Comparison of ENCODE assay signal across 34 mouse cellular contexts in genomic region chr11:75224835-75225234, GRCm38 (mm10). TPM values are rescaled to one million over a fixed set of nuclear protein-coding genes. Genes with fewer than 3 reads are reported as not detected.
"Had no signal": no experiment of that assay in that cellular context is flagged by ENCODE, and none has a peak within 500 bp of the region (broad histone marks: within the 10 kb centered on the region; RNA-seq: fewer than 3 reads in every experiment).

No protein-coding gene starts in this region.

- H3K9me3 ChIP-seq: heart, embryonic 10.5 days; heart, embryonic 12.5 days; heart, embryonic 13.5 days; heart, embryonic 15.5 days; hindbrain, embryonic 10.5 days; hindbrain, embryonic 12.5 days; hindbrain, embryonic 13.5 days; hindbrain, embryonic 15.5 days; intestine, embryonic 15.5 days; kidney, embryonic 15.5 days had no signal

- H3K9ac ChIP-seq: heart, embryonic 12.5 days; heart, embryonic 13.5 days; heart, embryonic 15.5 days; hindbrain, embryonic 12.5 days; hindbrain, embryonic 13.5 days; hindbrain, embryonic 14.5 days; hindbrain, embryonic 15.5 days; intestine, embryonic 15.5 days; kidney, embryonic 15.5 days had no signal

- H3K4me3 ChIP-seq: heart, embryonic 10.5 days; heart, embryonic 12.5 days; heart, embryonic 13.5 days; heart, embryonic 15.5 days; hindbrain, embryonic 10.5 days; hindbrain, embryonic 12.5 days; hindbrain, embryonic 13.5 days; hindbrain, embryonic 15.5 days; intestine, embryonic 15.5 days; kidney, embryonic 15.5 days; layer of hippocampus, adult 2 months had no signal

- H3K36me3 ChIP-seq: heart, embryonic 12.5 days; heart, embryonic 13.5 days; heart, embryonic 15.5 days; hindbrain, embryonic 10.5 days; hindbrain, embryonic 12.5 days; hindbrain, embryonic 13.5 days; hindbrain, embryonic 15.5 days; intestine, embryonic 15.5 days; kidney, embryonic 15.5 days had no signal

- DNase-seq: heart, postnatal 10 days; heart, postnatal 14 days; heart, postnatal 36 days; heart, postnatal 4 days; kidney, adult 11 months; kidney, adult 18-20 months; kidney, adult 2 months; kidney, adult 8-10 months; kidney, adult 9 months; kidney, postnatal 10 days; kidney, postnatal 36 days; kidney, postnatal 4 days; layer of hippocampus, adult 9-11 months; layer of hippocampus, postnatal 36 days had no signal

- H3K4me2 ChIP-seq: heart, embryonic 11.5 days; heart, embryonic 12.5 days; heart, embryonic 13.5 days; heart, embryonic 15.5 days; hindbrain, embryonic 12.5 days; hindbrain, embryonic 13.5 days; hindbrain, embryonic 14.5 days; hindbrain, embryonic 15.5 days; intestine, embryonic 15.5 days; kidney, embryonic 15.5 days had no signal

- ATAC-seq: hindbrain, embryonic 16.5 days; hindbrain, postnatal 0 days; inflammation-experienced regulatory T-cells, adult 6 months; intestine, embryonic 15.5 days; intestine, embryonic 16.5 days; intestine, postnatal 0 days had no signal

- H3K27ac ChIP-seq: heart, embryonic 10.5 days; heart, embryonic 13.5 days; heart, embryonic 15.5 days; hindbrain, embryonic 10.5 days; hindbrain, embryonic 12.5 days; hindbrain, embryonic 13.5 days; hindbrain, embryonic 14.5 days; hindbrain, embryonic 15.5 days; hindbrain, postnatal 0 days; intestine, embryonic 15.5 days; kidney, embryonic 15.5 days; kidney, postnatal 0 days; layer of hippocampus, adult 2 months had no signal

- H3K27me3 ChIP-seq: heart, embryonic 12.5 days; heart, embryonic 13.5 days; heart, embryonic 15.5 days; hindbrain, embryonic 15.5 days; intestine, embryonic 15.5 days; kidney, embryonic 15.5 days had no signal

RNA-seq across cellular contexts. Expression of gene Hic1, which starts 55.5 kb away (rescaled TPM):
- total RNA-seq: hematopoietic stem cell, adult 5-6 weeks had no signal
